ENCODE assay signal across 10 mouse cellular contexts in genomic region chr13:31811542-31812021, GRCm38 (mm10). TPM values are rescaled to one million over a fixed set of nuclear protein-coding genes. Genes with fewer than 3 reads are reported as not detected.
A peak's percentile ranks its signal among the peaks of the same experiment; 100 is the strongest.
DNase-seq lines count a peak whose midpoint lies in the region; ATAC-seq lines count a peak whose summit lies in the region.
"Had no signal": no experiment of that assay in that cellular context is flagged by ENCODE, and none has a peak within 500 bp of the region (broad histone marks: within the 10 kb centered on the region; RNA-seq: fewer than 3 reads in every experiment).

No protein-coding gene starts in this region.

- H3K9ac ChIP-seq in heart, embryonic 14.5 days (ENCODE audit: low read length): peak overlapping the region; percentile 78
- peak overlapping the region; percentile 40 for H3K9ac ChIP-seq in hindbrain, embryonic 14.5 days
- peak overlapping the region; percentile 6; the same call in 1 of the 2 replicates for H3K9ac ChIP-seq in midbrain, embryonic 16.5 days (ENCODE audit: low read depth, low read length)

- H3K36me3 ChIP-seq in heart, embryonic 14.5 days (ENCODE audit: control insufficient read depth, insufficient read depth, low read length): no peaks in the 10 kb centered on the region
- no peaks in the 10 kb centered on the region for H3K36me3 ChIP-seq in hindbrain, embryonic 14.5 days (replicated peaks; ENCODE audit: control insufficient read depth, insufficient read depth)
- H3K36me3 ChIP-seq in midbrain, embryonic 16.5 days (ENCODE audit: control insufficient read depth, insufficient read depth, low read length): no peaks in the 10 kb centered on the region
- H3K36me3 ChIP-seq: G1E had no signal

- H3K4me3 ChIP-seq in heart, embryonic 14.5 days (ENCODE audit: control insufficient read depth in 1 of 2, insufficient read depth in 1 of 2, low read depth in 1 of 2, low read length in 2 of 2): peak overlapping the region; percentile 47 to 72
- H3K4me3 ChIP-seq in hindbrain, embryonic 14.5 days (replicated peaks; ENCODE audit: low read length): peak overlapping the region; percentile 33
- H3K4me3 ChIP-seq in midbrain, embryonic 16.5 days (ENCODE audit: low read depth, low read length): peak overlapping the region; percentile 28

- ATAC-seq in heart, embryonic 14.5 days (ENCODE audit: insufficient number of reproducible peaks, insufficient read depth, low FRiP score, low read depth): no peak
- no peak for ATAC-seq in hindbrain, embryonic 14.5 days (ENCODE audit: low FRiP score)
- no peak for ATAC-seq in midbrain, embryonic 16.5 days

- no peak for DNase-seq in heart, postnatal 10 days
- peak; percentile 43 to 53 for DNase-seq in adrenal gland, postnatal 36 days
- DNase-seq in hindbrain, embryonic 14.5 days (ENCODE audit: low spot score): no peak
- no peak for DNase-seq in urinary bladder, postnatal 36 days (ENCODE audit: low spot score in 2 of 2)
- DNase-seq in right cerebral cortex, postnatal 36 days (ENCODE audit: low spot score in 2 of 2): no peak
- no peak for DNase-seq in left cerebral cortex, postnatal 14 days (ENCODE audit: low spot score in 2 of 2)

- H3K27me3 ChIP-seq in heart, embryonic 14.5 days (ENCODE audit: control insufficient read depth, insufficient read depth, low read length): peaks cover 64% of the 10 kb centered on the region
- H3K27me3 ChIP-seq in hindbrain, embryonic 14.5 days (ENCODE audit: control insufficient read depth, insufficient read depth, low read length): peaks cover 94% of the 10 kb centered on the region
- H3K27me3 ChIP-seq in midbrain, embryonic 16.5 days (ENCODE audit: control insufficient read depth, insufficient read depth, low read depth, low read length): peaks cover 61% of the 10 kb centered on the region

- peak overlapping the region; percentile 69 for H3K4me2 ChIP-seq in heart, embryonic 14.5 days (ENCODE audit: low read length)
- peak overlapping the region; percentile 44 for H3K4me2 ChIP-seq in hindbrain, embryonic 14.5 days (replicated peaks)
- peak overlapping the region; percentile 36 for H3K4me2 ChIP-seq in midbrain, embryonic 16.5 days (ENCODE audit: low read length)

- intact Hi-C loops in heart, postnatal 10 days (cut with DNase I): loop anchor here (5.0 kb wide), 1 partner anchor 196 kb away; no protein-coding TSS in a partner anchor
- intact Hi-C loops in left cerebral cortex, postnatal 14 days (cut with DNase I): no loop called here

- H3K4me1 ChIP-seq in heart, embryonic 14.5 days (ENCODE audit: control insufficient read depth in 2 of 2, insufficient read depth in 2 of 2, low read length in 2 of 2): peaks cover 7 to 12% of the 10 kb centered on the region in 2 experiments
- H3K4me1 ChIP-seq in hindbrain, embryonic 14.5 days (replicated peaks; ENCODE audit: control insufficient read depth, insufficient read depth, low read length): peaks cover 10% of the 10 kb centered on the region; the same call in 1 of the 2 replicates
- peaks cover 18% of the 10 kb centered on the region for H3K4me1 ChIP-seq in midbrain, embryonic 16.5 days (ENCODE audit: control insufficient read depth, insufficient read depth, low read length)

- peak overlapping the region; percentile 49 to 61 for H3K27ac ChIP-seq in heart, embryonic 14.5 days (replicated peaks in 1 of 2; ENCODE audit: control insufficient read depth in 1 of 2, insufficient read depth in 1 of 2, low read depth in 2 of 2, low read length in 2 of 2)
- H3K27ac ChIP-seq in hindbrain, embryonic 14.5 days: peak overlapping the region; percentile 10; the same call in 1 of the 2 replicates
- no peak overlapping the region for H3K27ac ChIP-seq in midbrain, embryonic 16.5 days (ENCODE audit: low read length)

- 17% methylated on average over 36 of the region's 44 CpGs for WGBS in heart, embryonic 14.5 days
- 4% methylated on average over 44 of the region's 44 CpGs for WGBS in hindbrain, embryonic 14.5 days
- WGBS in midbrain, embryonic 16.5 days: 8% methylated on average over 41 of the region's 44 CpGs

- no peaks in the 10 kb centered on the region for H3K9me3 ChIP-seq in heart, embryonic 14.5 days (ENCODE audit: control insufficient read depth, low read length)
- no peaks in the 10 kb centered on the region for H3K9me3 ChIP-seq in hindbrain, embryonic 14.5 days (ENCODE audit: control insufficient read depth, low read length)
- no peaks in the 10 kb centered on the region for H3K9me3 ChIP-seq in midbrain, embryonic 16.5 days (replicated peaks; ENCODE audit: control insufficient read depth, low read length, poor library complexity, severe bottlenecking)

RNA-seq across cellular contexts. Expression of gene Foxc1, which starts 5.1 kb away (rescaled TPM):
- polyA plus RNA-seq in heart, embryonic 14.5 days (2014; fragmentation: Nextera tagmentation; extraction: Ambion mirVana): 4.3 and 5.0 TPM in 2 replicates
- total RNA-seq in heart, postnatal 10 days (2021): 1 to 10 TPM; 7.0 to 7.8 TPM
- 1 to 10 TPM; 9.3 to 9.4 TPM for total RNA-seq in adrenal gland, postnatal 36 days (2021)
- polyA plus RNA-seq in hindbrain, embryonic 14.5 days (2014; fragmentation: Nextera tagmentation; extraction: Ambion mirVana): 2.3 and 2.9 TPM in 2 replicates
- 0.44 and 0.81 TPM in 2 replicates for polyA plus RNA-seq in midbrain, embryonic 16.5 days (2015; fragmentation: Nextera tagmentation; extraction: Ambion mirVana)
- total RNA-seq in left cerebral cortex, postnatal 14 days (2021): 1 to 10 TPM; 6.1 to 6.9 TPM
- total RNA-seq: neutrophil, adult 5-6 weeks had no signal
- polyA plus RNA-seq: G1E had no signal

Comparison
In these comparisons a context has a peak if more than half of its experiments do, and no peak if none do; other contexts are left out.
1. H3K9ac ChIP-seq: peak in every context shown above with its lines; median percentile 78 in heart, embryonic 14.5 days; 40 in hindbrain, embryonic 14.5 days; 6 in midbrain, embryonic 16.5 days.
2. DNase-seq: peak in adrenal gland, postnatal 36 days (2 of 2); none in heart, postnatal 10 days (0 of 2), hindbrain, embryonic 14.5 days (single experiment), urinary bladder, postnatal 36 days (0 of 2), right cerebral cortex, postnatal 36 days (0 of 2) and left cerebral cortex, postnatal 14 days (0 of 2).
3. Peak in every context shown above with its lines, with median percentiles within 50 percentile points of each other: H3K4me2 ChIP-seq and H3K4me3 ChIP-seq.